Mouse (Mus musculus) midbrain, embryonic 14.5 days (tissue): Measurements from ENCODE around the gene Pdzd2. TPM values are rescaled to one million over a fixed set of nuclear protein-coding genes. Genes with fewer than 3 reads are reported as not detected.

Experiments used
- ATAC-seq: fragments of 200-750 bp; cut with Nextera tagmentation; 2 replicates; pipeline ENCODE4 v1.8.0; 2017; ENCODE audit warnings: moderate number of reproducible peaks, moderate library complexity; ENCODE audit not compliant: low FRiP score, low TSS enrichment
- DNase-seq: peaks from one replicate; pipeline ENCODE4 v3.0.0-alpha.2; 2015
- H3K27ac ChIP-seq: fragments of 300-500 bp; sonication (generic); replicated peaks from 2 replicates; pipeline ENCODE4 v1.5.1; 2014; ENCODE audit warnings: mild to moderate bottlenecking, low read depth, low read length, moderate library complexity
- H3K27me3 ChIP-seq: fragments of 300-500 bp; sonication (generic); 2 replicates; pipeline ENCODE4 v1.6.1; 2014; ENCODE audit warnings: low read length, control low read depth, mixed read lengths; ENCODE audit not compliant: control insufficient read depth, insufficient read depth
- H3K36me3 ChIP-seq: fragments of 300-500 bp; sonication (generic); 2 replicates; pipeline ENCODE4 v1.6.1; 2014; ENCODE audit warnings: low read length, control low read depth; ENCODE audit not compliant: control insufficient read depth, insufficient read depth
- H3K4me1 ChIP-seq: fragments of 300-500 bp; sonication (generic); 2 replicates; pipeline ENCODE4 v1.6.1; 2014; ENCODE audit warnings: mild to moderate bottlenecking, antibody characterized with exemption, low read length, control low read depth; ENCODE audit not compliant: control insufficient read depth, insufficient read depth
- H3K4me2 ChIP-seq: fragments of 300-500 bp; sonication (generic); 2 replicates; pipeline ENCODE4 v1.6.1; 2014; ENCODE audit warnings: mild to moderate bottlenecking, low read length, moderate library complexity
- H3K4me3 ChIP-seq: fragments of 300-500 bp; sonication (generic); replicated peaks from 2 replicates; pipeline ENCODE4 v1.5.1; 2014; ENCODE audit warnings: low read depth, low read length
- H3K9ac ChIP-seq: fragments of 300-500 bp; sonication (generic); replicated peaks from 2 replicates; pipeline ENCODE4 v1.6.1; 2014; ENCODE audit warnings: mild to moderate bottlenecking, low read length, moderate library complexity
- H3K9me3 ChIP-seq: fragments of 300-500 bp; sonication (generic); 2 replicates; pipeline ENCODE4 v1.6.1; 2016; ENCODE audit warnings: low read length, control low read depth, mixed read lengths; ENCODE audit not compliant: control insufficient read depth
- WGBS: fragments of 180-500 bp; shearing (Covaris S2); extraction: QIAGEN DNeasy Blood & Tissue Kit; methylation state at CpG from one replicate; pipeline ENCODE4 v1.1.7; 2014; 5-methylcytosine and 5-hydroxymethylcytosine counted together
- polyA plus RNA-seq: library from polyadenylated mRNA; unstranded; fragments of >200 nt; fragmentation: Nextera tagmentation; extraction: Ambion mirVana; gene quantifications from 2 replicates; pipeline ENCODE4 v1.2.1, GENCODE M21; 2014

Pdzd2 gene
- polyA plus RNA-seq, 1 experiment from 2014 or later, result 11.2 TPM

DNA sequence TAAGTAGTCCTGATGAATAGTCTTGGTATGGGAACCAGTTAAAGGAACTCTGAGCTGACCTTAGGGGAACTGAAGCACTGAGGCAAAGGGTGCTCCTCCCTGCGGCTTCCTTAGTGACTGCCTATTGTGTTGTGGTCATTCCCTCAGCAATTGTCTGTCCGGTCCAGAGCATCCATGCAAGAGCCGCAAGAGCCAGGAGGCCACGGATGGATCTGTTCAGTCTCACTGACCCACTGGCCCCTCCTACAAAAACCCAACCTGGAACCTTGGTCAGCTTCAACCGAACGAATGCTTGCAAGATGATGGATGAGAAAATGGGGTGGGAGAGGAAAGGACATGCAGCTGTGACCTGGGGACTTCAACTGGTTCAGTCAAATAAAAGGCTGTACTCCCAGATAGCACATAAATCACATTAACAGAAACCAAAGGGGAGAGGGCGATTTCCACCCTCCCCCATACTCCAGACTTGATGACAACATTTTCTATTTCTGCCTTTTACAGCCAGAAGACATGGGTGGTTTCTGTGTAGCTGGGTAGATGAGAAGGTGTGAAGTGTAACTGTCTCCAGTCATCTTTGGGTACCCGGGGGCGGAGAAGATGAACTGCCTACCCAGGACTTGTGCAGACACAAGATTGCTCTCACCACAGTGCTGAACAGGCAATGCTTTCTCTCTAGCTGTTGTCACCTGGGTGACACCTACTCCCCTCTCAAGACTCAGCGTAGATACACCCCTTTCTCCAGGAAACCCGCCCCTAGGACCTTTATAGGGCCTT is 181.9 kb downstream of the Pdzd2 start:
- ATAC-seq, result no peak
- 84% methylated on average over 11 of the region's 11 CpGs for WGBS

DNA sequence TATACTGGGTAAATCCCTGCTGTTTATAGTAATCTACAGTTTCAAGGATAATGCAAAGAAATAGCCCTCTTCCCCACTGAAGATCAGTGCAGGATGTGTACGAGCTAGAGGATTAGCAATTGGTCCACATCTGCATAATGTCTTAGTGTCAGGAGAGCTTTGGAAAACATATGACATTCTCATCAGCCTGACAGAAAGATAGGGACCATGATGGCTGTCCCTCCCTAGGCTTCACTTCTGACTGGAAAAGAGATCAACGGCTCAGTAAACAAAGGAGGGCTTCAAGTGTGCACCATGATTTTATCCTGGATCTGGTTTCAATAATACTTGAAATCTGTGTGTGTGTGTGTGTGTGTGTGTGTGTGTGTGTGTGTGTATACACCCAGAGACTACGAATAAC is 186.5 kb downstream of the Pdzd2 start:
- Histone ChIP-seq H3K4me2 (no peak overlapping the region), H3K27me3 (no peaks in the 10 kb centered on the region), H3K4me3 (no peak overlapping the region), H3K4me1 (peaks cover 20% of the 10 kb centered on the region), H3K36me3 (no peaks in the 10 kb centered on the region), H3K9me3 (no peaks in the 10 kb centered on the region), H3K27ac (no peak overlapping the region), H3K9ac (no peak overlapping the region)
- no peak for DNase-seq
- no peak for ATAC-seq
- 28% methylated on average over 3 of the region's 3 CpGs for WGBS

More for the DNA sequence above, 181.9 kb downstream of the Pdzd2 start:
- Histone ChIP-seq H3K4me1 (0 out of 2 replicates have a peak, but pooled peaks cover 2% of the 10 kb centered on the region), H3K9ac (no peak overlapping the region), H3K27me3 (no peaks in the 10 kb centered on the region), H3K4me2 (no peak overlapping the region), H3K27ac (no peak overlapping the region), H3K4me3 (no peak overlapping the region), H3K9me3 (no peaks in the 10 kb centered on the region), H3K36me3 (no peaks in the 10 kb centered on the region)
- DNase-seq, result no peak

DNA sequence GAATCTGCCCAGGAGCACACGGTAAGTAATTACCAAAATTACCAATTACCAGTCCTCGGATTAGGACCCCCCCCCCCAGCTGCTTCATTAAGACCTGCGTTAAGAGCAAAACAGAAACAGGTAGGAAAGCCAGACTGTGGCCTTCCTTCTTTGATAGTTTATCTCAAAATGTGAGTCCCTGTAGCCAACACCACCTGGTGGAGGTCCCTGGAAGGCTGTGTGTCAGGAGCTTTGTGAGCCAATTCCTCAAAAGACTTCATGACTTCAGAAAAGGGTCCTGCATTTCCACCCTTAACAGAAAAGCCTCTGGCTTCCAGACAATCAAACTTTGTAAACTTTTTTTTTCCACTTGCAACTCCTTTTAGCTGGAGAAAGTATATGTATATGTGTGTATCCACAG is 188.8 kb downstream of the Pdzd2 start:
- no peaks in the 10 kb centered on the region for H3K9me3 ChIP-seq
- no peak overlapping the region for H3K4me3 ChIP-seq
- H3K36me3 ChIP-seq, result no peaks in the 10 kb centered on the region
- H3K27ac ChIP-seq, result no peak overlapping the region
- H3K27me3 ChIP-seq, result no peaks in the 10 kb centered on the region
- DNase-seq, result peak; percentile 53
- no peak overlapping the region for H3K4me2 ChIP-seq
- H3K9ac ChIP-seq, result no peak overlapping the region
- WGBS, result 33% methylated on average over 3 of the region's 3 CpGs
- ATAC-seq, result no peak
- H3K4me1 ChIP-seq, result peaks cover 20% of the 10 kb centered on the region

DNA sequence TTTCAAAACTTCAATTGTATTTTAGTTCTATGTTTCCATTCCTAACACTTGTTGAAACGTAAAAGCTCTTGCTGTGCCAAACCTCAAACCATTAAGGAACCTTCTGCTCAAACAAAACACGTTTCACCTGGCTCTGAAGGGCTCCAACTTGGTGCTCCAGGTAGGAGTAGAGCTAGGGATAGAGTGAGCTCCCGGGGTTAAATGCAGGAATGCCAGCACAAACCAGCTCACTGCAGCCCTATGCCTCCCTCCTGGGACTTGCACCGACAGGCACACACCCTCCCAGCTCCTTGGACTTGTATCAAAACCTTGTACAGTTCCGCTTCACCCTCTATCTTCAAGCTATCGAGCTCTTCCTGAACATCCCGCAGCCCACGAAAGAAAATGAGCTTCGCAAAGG is 189.3 kb downstream of the Pdzd2 start:
- DNase-seq (no peak), ATAC-seq (no peak)
- WGBS, result 40% methylated on average over 9 of the region's 9 CpGs
- no peaks in the 10 kb centered on the region for H3K36me3 ChIP-seq
- peak overlapping the region; percentile 81; the same call in 1 of the 2 replicates for H3K4me2 ChIP-seq
- no peak overlapping the region for H3K27ac ChIP-seq
- no peak overlapping the region for H3K9ac ChIP-seq
- H3K27me3 ChIP-seq, result no peaks in the 10 kb centered on the region
- peaks cover 20% of the 10 kb centered on the region for H3K4me1 ChIP-seq
- no peaks in the 10 kb centered on the region for H3K9me3 ChIP-seq
- H3K4me3 ChIP-seq, result no peak overlapping the region

DNA sequence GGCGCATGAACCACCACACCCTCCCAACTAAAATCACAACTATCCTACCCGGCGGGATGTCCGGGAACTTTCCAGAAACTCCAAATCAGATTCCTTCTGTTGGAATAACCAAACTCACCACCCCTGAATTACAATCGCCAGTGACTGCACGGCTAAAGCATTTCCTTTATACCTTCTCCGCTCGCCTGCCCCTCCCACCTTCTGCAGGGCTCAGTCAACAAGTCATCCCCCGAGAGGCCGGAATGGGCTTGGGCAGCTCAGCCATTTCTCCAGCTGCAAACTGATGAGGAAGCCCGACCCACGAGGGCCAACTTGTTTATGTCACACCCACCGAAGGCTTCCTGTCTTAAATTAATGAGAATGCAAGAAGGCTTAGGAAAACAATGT is 189.8 kb downstream of the Pdzd2 start:
- no peaks in the 10 kb centered on the region for H3K36me3 ChIP-seq
- H3K4me2 ChIP-seq, result peak overlapping the region; percentile 81
- ATAC-seq (no peak), DNase-seq (peak; percentile 49)
- H3K27me3 ChIP-seq, result no peaks in the 10 kb centered on the region
- 3% methylated on average over 13 of the region's 13 CpGs for WGBS
- H3K27ac ChIP-seq, result 0 out of 2 replicates have a peak overlapping the region, but pooled peaks have one; percentile 32
- H3K4me3 ChIP-seq, result peak overlapping the region; percentile 38
- no peaks in the 10 kb centered on the region for H3K9me3 ChIP-seq
- peak overlapping the region; percentile 48 for H3K9ac ChIP-seq
- H3K4me1 ChIP-seq, result peaks cover 20% of the 10 kb centered on the region

DNA sequence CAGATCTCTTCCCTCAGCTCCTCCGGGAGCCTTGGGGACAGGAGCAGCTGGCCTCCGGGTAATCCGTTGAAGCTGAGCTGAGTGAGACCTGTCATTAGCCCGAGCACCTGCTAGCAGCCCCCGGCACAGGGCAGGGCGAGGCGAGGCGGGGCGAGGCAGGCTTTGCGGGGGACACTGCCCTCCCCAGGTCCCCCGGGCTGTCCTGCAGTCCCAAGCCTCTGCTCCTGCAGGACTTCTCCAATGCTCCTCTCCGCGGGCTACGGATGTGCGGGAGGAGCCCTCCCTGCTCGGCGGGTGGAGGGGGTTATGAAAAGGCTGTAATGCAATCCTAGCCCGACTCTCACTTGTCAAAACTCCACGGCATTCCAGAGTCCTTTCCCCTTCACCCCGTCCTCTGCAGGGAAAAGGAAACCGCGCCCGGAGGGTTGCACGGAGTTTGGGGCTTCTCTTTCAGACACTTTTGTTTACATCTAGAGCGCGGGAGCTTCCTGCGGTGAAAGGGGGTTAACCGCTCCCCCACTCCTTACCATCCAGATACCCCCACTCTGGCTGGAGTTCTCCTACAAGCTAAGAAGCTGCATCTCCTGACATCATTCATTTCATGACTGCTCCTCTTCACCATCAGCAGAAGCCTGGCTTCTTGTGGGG is 190.3 kb downstream of the Pdzd2 start:
- peak overlapping the region; percentile 81 for H3K4me2 ChIP-seq
- peaks cover 20% of the 10 kb centered on the region for H3K4me1 ChIP-seq
- H3K9ac ChIP-seq, result peak overlapping the region; percentile 48
- peak overlapping the region; percentile 38 for H3K4me3 ChIP-seq
- peak; percentile 48; the same call in 1 of the 2 replicates for ATAC-seq
- no peaks in the 10 kb centered on the region for H3K9me3 ChIP-seq
- no peaks in the 10 kb centered on the region for H3K27me3 ChIP-seq
- H3K36me3 ChIP-seq, result no peaks in the 10 kb centered on the region
- WGBS, result under 1% methylated on average over 28 of the region's 28 CpGs
- DNase-seq, result peak; percentile 57
- 0 out of 2 replicates have a peak overlapping the region, but pooled peaks have one; percentile 32 for H3K27ac ChIP-seq

DNA sequence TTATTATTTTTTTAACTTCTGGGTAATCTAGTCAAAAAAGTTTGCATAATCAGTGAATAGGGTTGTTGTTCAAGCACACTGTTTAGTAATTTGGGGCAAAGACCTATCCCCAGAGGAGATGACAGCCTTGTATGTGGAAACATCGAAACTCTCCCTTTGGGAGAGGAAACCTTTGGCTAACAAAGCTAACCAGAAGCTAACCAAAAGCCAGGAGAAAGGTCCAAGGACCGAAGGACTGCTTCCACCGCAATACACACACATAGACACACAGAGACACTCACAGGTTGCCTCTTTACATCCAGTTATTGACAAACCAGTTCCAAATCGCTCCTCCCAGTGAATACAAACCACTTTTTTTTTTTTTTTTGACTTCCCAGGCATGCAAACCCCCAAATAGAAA is 191.0 kb downstream of the Pdzd2 start:
- Histone ChIP-seq H3K27me3 (no peaks in the 10 kb centered on the region), H3K4me1 (peaks cover 20% of the 10 kb centered on the region), H3K4me3 (peak overlapping the region; percentile 38), H3K4me2 (peak overlapping the region; percentile 81), H3K9me3 (no peaks in the 10 kb centered on the region), H3K9ac (peak overlapping the region; percentile 48; the same call in 1 of the 2 replicates), H3K27ac (no peak overlapping the region), H3K36me3 (no peaks in the 10 kb centered on the region)
- 36% methylated on average over 4 of the region's 4 CpGs for WGBS
- DNase-seq (peak; percentile 20), ATAC-seq (no peak)

DNA sequence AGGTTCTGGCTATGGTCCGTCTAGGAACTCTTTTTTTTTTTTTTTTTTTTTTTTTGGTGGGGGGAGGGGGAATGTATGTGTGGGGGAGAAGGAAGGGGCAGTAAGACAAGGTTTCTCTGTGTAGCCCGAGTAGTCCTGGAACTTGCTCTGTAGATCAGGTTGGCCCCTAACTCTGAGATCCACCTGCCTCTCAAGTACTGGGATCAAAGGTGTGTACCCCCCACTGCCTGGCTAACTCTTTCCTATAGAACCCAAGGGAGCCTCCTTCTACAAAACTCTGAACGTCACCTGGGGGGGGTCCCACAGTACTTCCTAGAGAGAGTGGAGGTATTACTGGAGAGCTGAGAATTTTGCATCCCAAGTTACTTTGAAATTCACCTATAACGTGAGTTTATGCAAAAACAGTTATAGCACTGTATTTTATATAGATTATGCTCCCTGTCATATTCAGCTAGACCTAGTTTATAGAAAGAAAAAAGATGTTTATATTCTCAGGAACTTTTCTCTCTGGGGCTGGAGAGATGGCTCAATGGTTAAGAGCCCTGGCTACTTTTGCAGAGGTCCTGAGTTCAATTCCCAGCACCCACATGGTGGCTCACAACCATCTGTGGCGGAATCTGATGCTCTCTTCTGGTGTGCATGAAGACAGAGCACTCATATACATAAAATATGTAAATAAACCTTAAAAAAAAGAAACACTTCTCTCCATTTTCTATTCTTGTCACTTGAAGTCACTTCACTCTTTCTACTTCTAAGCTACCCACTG is 191.9 kb downstream of the Pdzd2 start:
- no peaks in the 10 kb centered on the region for H3K27me3 ChIP-seq
- no peak overlapping the region for H3K9ac ChIP-seq
- DNase-seq (no peak), ATAC-seq (no peak)
- H3K27ac ChIP-seq, result no peak overlapping the region
- no peaks in the 10 kb centered on the region for H3K36me3 ChIP-seq
- H3K4me2 ChIP-seq, result no peak overlapping the region; the same call in 1 of the 2 replicates
- H3K4me3 ChIP-seq, result no peak overlapping the region
- H3K9me3 ChIP-seq, result no peaks in the 10 kb centered on the region
- WGBS, result 79% methylated on average over 5 of the region's 5 CpGs
- peaks cover 17% of the 10 kb centered on the region for H3K4me1 ChIP-seq
